Mouse (Mus musculus) MEL (cell line): Measurements from ENCODE around the gene Rcor1.

Experiments used
- BHLHE40 ChIP-seq: IDR thresholded peaks from 2 replicates; pipeline ENCODE4 v1.6.1; 2012; ENCODE audit warnings: low read depth, mild to moderate bottlenecking, inconsistent platforms, low read length, improper control_type of control experiment, borderline replicate concordance
- CTCF ChIP-seq, 3 experiments: IDR thresholded peaks in 2 of 3; conservative IDR thresholded peaks in 1 of 3; 2 replicates each; pipeline ENCODE4 v1.5.1; 2011 to 2012; ENCODE audit warnings: low read length in 3 of 3, low read depth in 2 of 3, mild to moderate bottlenecking in 2 of 3, improper control_type of control experiment in 1 of 3, inconsistent platforms in 1 of 3, mixed read lengths in 1 of 3, moderate library complexity in 1 of 3; ENCODE audit not compliant: control insufficient read depth in 1 of 3, insufficient read depth in 1 of 3, poor library complexity in 1 of 3, severe bottlenecking in 1 of 3
- MAFK ChIP-seq: IDR thresholded peaks from 2 replicates; pipeline ENCODE4 v1.6.1; 2011; ENCODE audit warnings: low read depth, mild to moderate bottlenecking, low read length, improper control_type of control experiment, borderline replicate concordance
- MEF2A ChIP-seq: IDR thresholded peaks from 2 replicates; pipeline ENCODE4 v1.6.1; 2014; ENCODE audit warnings: low read depth, mild to moderate bottlenecking, inconsistent platforms, low read length, improper control_type of control experiment; ENCODE audit not compliant: poor library complexity, insufficient replicate concordance, severe bottlenecking; ENCODE audit errors: extremely low read depth
- POLR2A ChIP-seq, 2 experiments: IDR thresholded peaks; 2 replicates each; pipeline ENCODE4 v1.6.1; 2011 to 2012; ENCODE audit warnings: low read length in 2 of 2, mild to moderate bottlenecking in 2 of 2, control low read depth in 1 of 2, improper control_type of control experiment in 1 of 2, low read depth in 1 of 2, moderate library complexity in 1 of 2; ENCODE audit not compliant: control insufficient read depth in 1 of 2, insufficient read depth in 1 of 2, poor library complexity in 1 of 2
- POLR2AphosphoS2 ChIP-seq: IDR thresholded peaks from 2 replicates; pipeline ENCODE4 v1.6.1; 2011; ENCODE audit warnings: low read length, improper control_type of control experiment
- POLR2AphosphoS5 ChIP-seq: IDR thresholded peaks from 2 replicates; pipeline ENCODE4 v1.6.1; 2012; ENCODE audit warnings: low read depth, borderline replicate concordance, mild to moderate bottlenecking, inconsistent platforms, low read length, moderate library complexity, mixed read lengths
- USF1 ChIP-seq: IDR thresholded peaks from 2 replicates; pipeline ENCODE4 v1.6.1; 2014; ENCODE audit warnings: low read depth, mild to moderate bottlenecking, inconsistent platforms, low read length, improper control_type of control experiment, moderate library complexity

GRCm38 (mm10) chr12:111152981-111153710 lies 114.0 kb downstream of the Rcor1 start:
- TF ChIP-seq BHLHE40 (no peak), POLR2A (IDR thresholded peaks at IDR 0.05; ENCODE audit: control insufficient read depth in 1 of 2, insufficient read depth in 1 of 2, low read depth in 1 of 2, low read length in 2 of 2, poor library complexity in 1 of 2) (no peak), POLR2AphosphoS5 (no peak), MAFK (no peak), USF1 (no peak), POLR2AphosphoS2 (no peak), CTCF (IDR thresholded peaks at IDR 0.05 in 2 of 3, conservative IDR thresholded peaks at IDR 0.05 in 1 of 3; ENCODE audit: control insufficient read depth in 1 of 3, insufficient read depth in 1 of 3, low read depth in 2 of 3, low read length in 3 of 3, poor library complexity in 1 of 3, severe bottlenecking in 1 of 3) (no peak), MEF2A (no peak)
